Mouse (Mus musculus) urinary bladder, adult 2 months (tissue): ENCODE results near the gene Mlycd. TPM values are rescaled to one million over a fixed set of nuclear protein-coding genes. Genes with fewer than 3 reads are reported as not detected.
"Not testable (repeated sequence)": the region's sequence is repeated elsewhere in the genome, so short reads cannot be mapped to it uniquely, and the experiment has no call there.

ENCODE experiments used
- DNase-seq: peaks from one replicate; pipeline ENCODE4 v3.0.0; 2022; ENCODE audit warnings: low spot score
- polyA plus RNA-seq: library from polyadenylated mRNA; depleted of rRNA; stranded (reverse); fragments of >200 nt; gene quantifications from 2 replicates; pipeline ENCODE4 v1.2.3, GENCODE M21; 2012; rRNA removed

The Mlycd gene
- polyA plus RNA-seq, result 21.6 and 23.2 TPM in 2 replicates

- DNase-seq, result peak; percentile 91
Observed at GRCm38 (mm10) chr8:119394524-119395026, at the start of gene Mlycd. Gene Mlycd, plus strand, starts transcription at chr8:119394878.

- DNase-seq, result no peak
Observed at GRCm38 (mm10) chr8:119345029-119345682, 49.5 kb upstream of the Mlycd start.

- DNase-seq, result no peak
Observed at GRCm38 (mm10) chr8:119345683-119346075, 49.0 kb upstream of the Mlycd start.

GRCm38 (mm10) chr8:119351647-119352046 lies 43.0 kb upstream of the Mlycd start:
- no peak for DNase-seq

- no peak for DNase-seq
Observed at GRCm38 (mm10) chr8:119352977-119353658, 41.6 kb upstream of the Mlycd start.

- no peak for DNase-seq
Observed at GRCm38 (mm10) chr8:119353659-119354023, 41.0 kb upstream of the Mlycd start.

GRCm38 (mm10) chr8:119356631-119357030 lies 38.0 kb upstream of the Mlycd start:
- not testable (repeated sequence) for DNase-seq

- no peak for DNase-seq
Observed at GRCm38 (mm10) chr8:119358175-119358574, 36.5 kb upstream of the Mlycd start.

- peak; percentile 35 for DNase-seq
Observed at GRCm38 (mm10) chr8:119358836-119359235, 35.8 kb upstream of the Mlycd start.

GRCm38 (mm10) chr8:119360686-119361295 lies 33.9 kb upstream of the Mlycd start:
- DNase-seq, result no peak

GRCm38 (mm10) chr8:119374716-119375115 lies 20.0 kb upstream of the Mlycd start:
- not testable (repeated sequence) for DNase-seq

- DNase-seq, result no peak
Observed at GRCm38 (mm10) chr8:119378476-119378875, 16.2 kb upstream of the Mlycd start.

- DNase-seq, result no peak
Observed at GRCm38 (mm10) chr8:119380619-119381018, 14.1 kb upstream of the Mlycd start.

- no peak for DNase-seq
Observed at GRCm38 (mm10) chr8:119384478-119384877, 10.2 kb upstream of the Mlycd start.

- DNase-seq, result no peak
Observed at GRCm38 (mm10) chr8:119385854-119386253, 8.8 kb upstream of the Mlycd start.

GRCm38 (mm10) chr8:119386988-119387387 lies 7.7 kb upstream of the Mlycd start:
- no peak for DNase-seq

- DNase-seq, result no peak
Observed at GRCm38 (mm10) chr8:119394097-119394496, 581 bp upstream of the Mlycd start.

GRCm38 (mm10) chr8:119395072-119395950 lies 633 bp downstream of the Mlycd start:
- no peak for DNase-seq

- DNase-seq, result no peak
Observed at GRCm38 (mm10) chr8:119398558-119398957, 3.9 kb downstream of the Mlycd start.

- DNase-seq, result no peak
Observed at GRCm38 (mm10) chr8:119399255-119399654, 4.6 kb downstream of the Mlycd start.

- DNase-seq, result no peak
Observed at GRCm38 (mm10) chr8:119400122-119400671, 5.5 kb downstream of the Mlycd start.
